22 mouse cellular contexts compared by ENCODE assay signal in genomic region chr16:59420237-59420866, GRCm38 (mm10). TPM values are rescaled to one million over a fixed set of nuclear protein-coding genes. Genes with fewer than 3 reads are reported as not detected.
DNase-seq lines count a peak whose midpoint lies in the region; ATAC-seq and TF ChIP-seq lines count a peak whose summit lies in the region.
"Had no signal": no experiment of that assay in that cellular context is flagged by ENCODE, and none has a peak within 500 bp of the region (broad histone marks: within the 10 kb centered on the region; RNA-seq: fewer than 3 reads in every experiment).

No protein-coding gene starts in this region.

- no peaks in the 10 kb centered on the region for H3K4me1 ChIP-seq in forebrain, embryonic 11.5 days (replicated peaks; ENCODE audit: control insufficient read depth, insufficient read depth, low read length)
- H3K4me1 ChIP-seq in forebrain, postnatal 0 days (ENCODE audit: insufficient read depth): no peaks in the 10 kb centered on the region
- peaks cover 11% of the 10 kb centered on the region for H3K4me1 ChIP-seq in midbrain, embryonic 13.5 days (replicated peaks)
- peaks cover 8% of the 10 kb centered on the region; the same call in 1 of the 2 replicates for H3K4me1 ChIP-seq in midbrain, embryonic 10.5 days
- peaks cover 7% of the 10 kb centered on the region; the same call in 1 of the 2 replicates for H3K4me1 ChIP-seq in hindbrain, embryonic 15.5 days (replicated peaks)
- H3K4me1 ChIP-seq in midbrain, postnatal 0 days (ENCODE audit: insufficient read depth, low read length): no peaks in the 10 kb centered on the region

- no peak overlapping the region for H3K4me2 ChIP-seq in forebrain, embryonic 11.5 days (ENCODE audit: low read depth, low read length, severe bottlenecking)
- no peak overlapping the region for H3K4me2 ChIP-seq in forebrain, postnatal 0 days (ENCODE audit: low read depth)
- no peak overlapping the region for H3K4me2 ChIP-seq in midbrain, embryonic 13.5 days (replicated peaks)
- no peak overlapping the region for H3K4me2 ChIP-seq in hindbrain, embryonic 15.5 days
- no peak overlapping the region for H3K4me2 ChIP-seq in midbrain, postnatal 0 days (ENCODE audit: low read depth, low read length, poor library complexity, severe bottlenecking)

- no peaks in the 10 kb centered on the region for H3K36me3 ChIP-seq in forebrain, embryonic 11.5 days (ENCODE audit: control insufficient read depth, insufficient read depth, low read length)
- no peaks in the 10 kb centered on the region for H3K36me3 ChIP-seq in forebrain, postnatal 0 days (ENCODE audit: insufficient read depth)
- no peaks in the 10 kb centered on the region for H3K36me3 ChIP-seq in midbrain, embryonic 13.5 days
- H3K36me3 ChIP-seq in midbrain, embryonic 10.5 days: no peaks in the 10 kb centered on the region
- H3K36me3 ChIP-seq in hindbrain, embryonic 15.5 days: no peaks in the 10 kb centered on the region
- no peaks in the 10 kb centered on the region for H3K36me3 ChIP-seq in midbrain, postnatal 0 days (ENCODE audit: insufficient read depth, low read length)
- H3K36me3 ChIP-seq: G1E had no signal

- no peaks in the 10 kb centered on the region for H3K27me3 ChIP-seq in forebrain, embryonic 11.5 days (ENCODE audit: control insufficient read depth, insufficient read depth, low read length)
- no peaks in the 10 kb centered on the region for H3K27me3 ChIP-seq in forebrain, postnatal 0 days (ENCODE audit: insufficient read depth, low read length)
- no peaks in the 10 kb centered on the region for H3K27me3 ChIP-seq in midbrain, embryonic 13.5 days
- H3K27me3 ChIP-seq in midbrain, embryonic 10.5 days (ENCODE audit: low read depth, poor library complexity, severe bottlenecking): no peaks in the 10 kb centered on the region
- no peaks in the 10 kb centered on the region for H3K27me3 ChIP-seq in hindbrain, embryonic 15.5 days
- H3K27me3 ChIP-seq in midbrain, postnatal 0 days (ENCODE audit: insufficient read depth, low read length): no peaks in the 10 kb centered on the region

- no peak overlapping the region for H3K4me3 ChIP-seq in forebrain, embryonic 11.5 days (ENCODE audit: low read depth, low read length)
- H3K4me3 ChIP-seq in forebrain, postnatal 0 days (ENCODE audit: low read depth, low read length): no peak overlapping the region
- no peak overlapping the region for H3K4me3 ChIP-seq in midbrain, embryonic 13.5 days (replicated peaks)
- no peak overlapping the region for H3K4me3 ChIP-seq in midbrain, embryonic 10.5 days
- no peak overlapping the region for H3K4me3 ChIP-seq in hindbrain, embryonic 15.5 days
- H3K4me3 ChIP-seq in midbrain, postnatal 0 days (ENCODE audit: low read depth, low read length): no peak overlapping the region

- no peaks in the 10 kb centered on the region for H3K9me3 ChIP-seq in forebrain, embryonic 11.5 days (ENCODE audit: control insufficient read depth, low read length)
- no peaks in the 10 kb centered on the region for H3K9me3 ChIP-seq in forebrain, postnatal 0 days (ENCODE audit: low read length)
- no peaks in the 10 kb centered on the region for H3K9me3 ChIP-seq in midbrain, embryonic 13.5 days
- H3K9me3 ChIP-seq in midbrain, embryonic 10.5 days (replicated peaks): no peaks in the 10 kb centered on the region
- no peaks in the 10 kb centered on the region for H3K9me3 ChIP-seq in hindbrain, embryonic 15.5 days
- H3K9me3 ChIP-seq in midbrain, postnatal 0 days (ENCODE audit: low read length): no peaks in the 10 kb centered on the region
- H3K9me3 ChIP-seq: G1E had no signal

- no peak for DNase-seq in forebrain, embryonic 11.5 days (ENCODE audit: low spot score)
- DNase-seq in forebrain, postnatal 0 days: no peak
- DNase-seq in midbrain, embryonic 10.5 days (ENCODE audit: low spot score): no peak
- no peak for DNase-seq in midbrain, postnatal 0 days (ENCODE audit: low spot score)
- DNase-seq in thymus, adult 18-20 months: no peak
- no peak for DNase-seq in testis, postnatal 14 days (ENCODE audit: low spot score)

- WGBS in forebrain, embryonic 11.5 days: 66% methylated on average over 9 of the region's 9 CpGs
- WGBS in forebrain, postnatal 0 days: 64% methylated on average over 9 of the region's 9 CpGs
- WGBS in midbrain, embryonic 13.5 days: 57% methylated on average over 9 of the region's 9 CpGs
- 70% methylated on average over 9 of the region's 9 CpGs for WGBS in midbrain, embryonic 10.5 days
- 66% methylated on average over 9 of the region's 9 CpGs for WGBS in hindbrain, embryonic 15.5 days
- 52% methylated on average over 9 of the region's 9 CpGs for WGBS in midbrain, postnatal 0 days

- TF ChIP-seq CTCF in forebrain, postnatal 0 days (IDR thresholded peaks at IDR 0.05; ENCODE audit: low read depth): no peak
- no peak for TF ChIP-seq CTCF in midbrain, postnatal 0 days (IDR thresholded peaks at IDR 0.05)

- no peak overlapping the region for H3K9ac ChIP-seq in forebrain, embryonic 11.5 days (ENCODE audit: low read length)
- no peak overlapping the region for H3K9ac ChIP-seq in forebrain, postnatal 0 days
- H3K9ac ChIP-seq in midbrain, embryonic 13.5 days (replicated peaks): no peak overlapping the region
- no peak overlapping the region for H3K9ac ChIP-seq in hindbrain, embryonic 15.5 days
- no peak overlapping the region for H3K9ac ChIP-seq in midbrain, postnatal 0 days (replicated peaks; ENCODE audit: low read length, poor library complexity, severe bottlenecking)

- ATAC-seq in forebrain, embryonic 11.5 days (replicated peaks; ENCODE audit: low FRiP score): 0 out of 2 replicates have a peak, but pooled peaks have one; percentile 53
- ATAC-seq in forebrain, postnatal 0 days: no peak
- ATAC-seq in midbrain, embryonic 13.5 days: peak; percentile 74; the same call in 1 of the 2 replicates
- peak; percentile 38; the same call in 1 of the 2 replicates for ATAC-seq in hindbrain, embryonic 15.5 days (ENCODE audit: low FRiP score, low read depth)
- peak; percentile 56; the same call in 1 of the 2 replicates for ATAC-seq in midbrain, postnatal 0 days (ENCODE audit: low FRiP score)
- ATAC-seq: intestine, postnatal 0 days; lung, postnatal 0 days had no signal

- no peak overlapping the region for H3K27ac ChIP-seq in forebrain, embryonic 11.5 days (ENCODE audit: low read depth, low read length)
- H3K27ac ChIP-seq in forebrain, postnatal 0 days (ENCODE audit: low read depth, low read length): no peak overlapping the region
- no peak overlapping the region for H3K27ac ChIP-seq in midbrain, embryonic 13.5 days
- no peak overlapping the region for H3K27ac ChIP-seq in midbrain, embryonic 10.5 days (replicated peaks)
- H3K27ac ChIP-seq in hindbrain, embryonic 15.5 days (replicated peaks): no peak overlapping the region
- H3K27ac ChIP-seq in midbrain, postnatal 0 days (ENCODE audit: low read depth, low read length): no peak overlapping the region
- H3K27ac ChIP-seq: kidney, postnatal 0 days had no signal

RNA-seq across cellular contexts. Expression of gene Gabrr3, which starts 13.2 kb away (rescaled TPM):
- polyA plus RNA-seq in forebrain, embryonic 11.5 days (2014; fragmentation: Nextera tagmentation; extraction: Ambion mirVana): 0.07 TPM in 1 of 2 replicates, not detected in the other
- not detected in 2 replicates for total RNA-seq in forebrain, postnatal 0 days (2014; rRNA removed)
- 0.04 TPM in 1 of 2 replicates, not detected in the other for polyA plus RNA-seq in forebrain, postnatal 0 days (2015; fragmentation: Nextera tagmentation; extraction: Ambion mirVana)
- polyA plus RNA-seq in midbrain, embryonic 13.5 days (2015; fragmentation: Nextera tagmentation; extraction: Ambion mirVana): 0.12 and 0.30 TPM in 2 replicates
- 0.04 and 0.11 TPM in 2 replicates for polyA plus RNA-seq in midbrain, embryonic 10.5 days (2016; fragmentation: Nextera tagmentation; extraction: Ambion mirVana)
- not detected in 2 replicates for polyA plus RNA-seq in hindbrain, embryonic 15.5 days (2015; fragmentation: Nextera tagmentation; extraction: Ambion mirVana)
- 0.14 and 0.16 TPM in 2 replicates for total RNA-seq in midbrain, postnatal 0 days (2014; rRNA removed)
- not detected in 2 replicates for polyA plus RNA-seq in midbrain, postnatal 0 days (2015; fragmentation: Nextera tagmentation; extraction: Ambion mirVana)
- total RNA-seq: adrenal gland, postnatal 25 days; gastrocnemius, adult 8-10 months; granulocyte monocyte progenitor cell, adult 5-6 weeks; heart, postnatal 36 days had no signal
- polyA plus RNA-seq: G1E; heart, embryonic 14.5 days; intestine, postnatal 0 days; kidney, postnatal 0 days; liver, embryonic 16.5 days; lung, postnatal 0 days; stomach, embryonic 16.5 days had no signal

RNA-seq across cellular contexts. Expression of gene Riox2, which starts 51.2 kb away (rescaled TPM):
- 30.7 and 31.1 TPM in 2 replicates for polyA plus RNA-seq in forebrain, embryonic 11.5 days (2014; fragmentation: Nextera tagmentation; extraction: Ambion mirVana)
- total RNA-seq in forebrain, postnatal 0 days (2014; rRNA removed): 9.8 and 11.2 TPM in 2 replicates
- polyA plus RNA-seq in forebrain, postnatal 0 days (2015; fragmentation: Nextera tagmentation; extraction: Ambion mirVana): 10.6 and 12.2 TPM in 2 replicates
- 11.5 TPM in 2 replicates for polyA plus RNA-seq in midbrain, embryonic 13.5 days (2015; fragmentation: Nextera tagmentation; extraction: Ambion mirVana)
- polyA plus RNA-seq in midbrain, embryonic 10.5 days (2016; fragmentation: Nextera tagmentation; extraction: Ambion mirVana): 28.8 and 33.9 TPM in 2 replicates
- polyA plus RNA-seq in hindbrain, embryonic 15.5 days (2015; fragmentation: Nextera tagmentation; extraction: Ambion mirVana): 16.4 and 17.1 TPM in 2 replicates
- total RNA-seq in midbrain, postnatal 0 days (2014; rRNA removed): 5.1 and 8.6 TPM in 2 replicates
- 11.1 and 11.2 TPM in 2 replicates for polyA plus RNA-seq in midbrain, postnatal 0 days (2015; fragmentation: Nextera tagmentation; extraction: Ambion mirVana)

RNA-seq across cellular contexts. Expression of gene Olfr209, which starts 56.6 kb away (rescaled TPM):
- not detected in 2 replicates for polyA plus RNA-seq in forebrain, embryonic 11.5 days (2014; fragmentation: Nextera tagmentation; extraction: Ambion mirVana)
- not detected in 2 replicates for total RNA-seq in forebrain, postnatal 0 days (2014; rRNA removed)
- polyA plus RNA-seq in forebrain, postnatal 0 days (2015; fragmentation: Nextera tagmentation; extraction: Ambion mirVana): not detected in 2 replicates
- not detected in 2 replicates for polyA plus RNA-seq in midbrain, embryonic 13.5 days (2015; fragmentation: Nextera tagmentation; extraction: Ambion mirVana)
- polyA plus RNA-seq in midbrain, embryonic 10.5 days (2016; fragmentation: Nextera tagmentation; extraction: Ambion mirVana): not detected in 2 replicates
- not detected in 2 replicates for polyA plus RNA-seq in hindbrain, embryonic 15.5 days (2015; fragmentation: Nextera tagmentation; extraction: Ambion mirVana)
- total RNA-seq in midbrain, postnatal 0 days (2014; rRNA removed): not detected in 2 replicates
- polyA plus RNA-seq in midbrain, postnatal 0 days (2015; fragmentation: Nextera tagmentation; extraction: Ambion mirVana): not detected in 2 replicates
- total RNA-seq: adrenal gland, postnatal 25 days; gastrocnemius, adult 8-10 months; granulocyte monocyte progenitor cell, adult 5-6 weeks; heart, postnatal 36 days; layer of hippocampus, postnatal 25 days; left cerebral cortex, postnatal 14 days had no signal
- polyA plus RNA-seq: G1E; heart, embryonic 14.5 days; intestine, postnatal 0 days; kidney, postnatal 0 days; limb, embryonic 14.5 days; liver, embryonic 16.5 days; lung, postnatal 0 days; stomach, embryonic 16.5 days had no signal
